Mouse (Mus musculus): ENCODE data around the gene Casc1.
A peak's percentile ranks its signal among the peaks of the same experiment; 100 is the strongest.

Casc1 gene

DNA sequence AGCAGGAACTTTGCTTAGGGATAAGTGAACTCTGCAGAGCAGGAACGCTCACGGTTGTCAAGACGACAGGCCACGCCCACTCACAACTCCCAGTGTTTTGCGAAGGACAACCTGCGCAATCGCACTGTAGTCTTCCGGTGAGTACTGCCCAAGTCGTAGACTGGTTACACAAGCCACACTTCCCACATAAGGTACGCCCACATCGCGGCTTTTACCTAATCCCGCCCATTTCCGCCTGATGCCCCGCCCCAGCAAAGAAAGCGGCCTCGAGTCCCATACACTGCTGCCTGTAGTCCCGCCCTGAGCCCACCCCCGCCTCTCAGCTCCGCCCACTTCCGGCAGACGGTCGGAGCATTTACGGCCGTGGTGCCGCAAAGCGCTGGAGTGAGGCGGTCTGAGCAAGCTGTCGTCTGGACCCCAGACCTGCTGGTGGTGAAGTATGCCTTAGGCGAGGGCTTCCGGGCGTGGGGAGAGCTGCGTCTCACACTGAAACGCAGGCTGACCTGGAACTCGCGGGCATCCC lies at the start of gene Casc1, which contains the start of gene Etfrf1:
Gene Casc1, minus strand, starts transcription at position 190 of the 523 bp plus-strand sequence.
Gene Etfrf1, plus strand, starts transcription at position 319 of the 523 bp plus-strand sequence.
- DNase-seq = peak; percentile 99

DNA sequence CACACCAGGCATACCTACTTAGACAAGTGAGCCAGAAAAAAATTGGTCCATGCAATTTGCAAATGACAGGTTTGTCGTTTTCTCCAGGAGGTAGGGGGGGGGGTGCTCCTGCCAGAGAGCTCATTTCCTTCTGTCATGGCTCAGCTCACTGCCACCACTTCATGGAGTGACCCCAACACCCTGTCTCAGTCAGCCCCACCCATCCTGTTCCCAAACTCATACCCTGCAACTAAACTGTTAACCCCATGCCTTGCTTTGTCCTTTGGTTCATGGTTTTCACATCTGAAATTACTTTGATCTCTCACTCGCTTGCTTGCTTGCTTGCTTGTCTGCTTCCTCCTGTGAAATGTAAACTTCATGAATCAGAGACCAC lies 45.9 kb upstream of the Casc1 start:
- DNase-seq = peak; percentile 3 to 24

DNA sequence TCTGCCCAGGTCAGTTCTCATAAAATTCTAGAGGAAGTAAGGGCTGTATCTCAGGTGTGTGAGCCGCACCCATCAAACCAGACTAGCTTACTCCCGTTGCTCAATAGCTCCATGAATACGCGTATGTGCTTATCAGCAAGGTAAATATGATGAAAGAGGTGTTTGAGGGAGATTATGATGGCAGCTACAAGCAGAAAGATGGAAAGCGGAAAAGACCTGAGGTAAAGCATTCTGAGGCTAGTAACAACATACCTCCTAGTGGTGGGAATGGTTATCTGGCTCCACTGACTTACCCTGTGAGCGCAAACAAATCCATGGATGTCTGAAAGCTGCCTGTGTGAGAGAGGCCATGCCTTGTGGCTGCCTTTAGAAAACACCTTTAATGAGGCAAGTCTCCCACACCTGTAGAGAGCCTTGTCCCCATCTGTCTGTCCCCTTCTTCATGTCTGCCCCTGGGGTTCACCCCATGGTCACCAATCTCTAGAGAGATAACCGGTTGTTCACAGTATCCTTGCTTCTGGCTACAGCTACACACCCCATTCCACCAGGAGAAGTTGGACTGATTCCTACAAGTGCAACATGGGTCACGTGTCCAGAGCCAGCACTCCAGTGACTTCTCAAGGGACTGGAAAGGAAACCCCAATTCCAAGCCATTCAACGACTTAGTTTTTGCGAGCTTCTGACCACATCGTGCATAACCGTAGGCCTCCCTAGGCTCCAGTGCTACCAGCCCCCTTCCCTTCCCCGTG lies 45.3 kb upstream of the Casc1 start:
- peak; percentile 15 to 32 for DNase-seq

DNA sequence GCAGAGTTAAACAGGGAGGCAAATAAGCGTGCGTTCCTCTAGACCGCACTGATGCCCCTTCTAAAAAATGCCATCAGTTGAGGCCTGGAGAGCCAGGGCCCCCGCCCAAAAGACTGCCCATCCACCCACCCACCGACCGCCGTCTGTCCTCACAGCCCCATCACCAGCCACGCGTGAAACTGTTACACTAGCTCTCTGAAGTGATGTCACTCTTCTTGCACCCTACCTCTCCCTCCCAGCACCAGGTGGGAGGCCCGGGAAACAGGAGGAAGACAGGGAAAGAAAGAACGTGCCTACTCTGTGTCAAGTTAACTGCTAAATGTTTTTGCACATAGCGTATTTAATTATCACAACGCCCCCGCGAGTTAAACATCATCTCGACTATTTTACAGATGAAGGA lies 40.0 kb upstream of the Casc1 start:
- no peak for DNase-seq

DNA sequence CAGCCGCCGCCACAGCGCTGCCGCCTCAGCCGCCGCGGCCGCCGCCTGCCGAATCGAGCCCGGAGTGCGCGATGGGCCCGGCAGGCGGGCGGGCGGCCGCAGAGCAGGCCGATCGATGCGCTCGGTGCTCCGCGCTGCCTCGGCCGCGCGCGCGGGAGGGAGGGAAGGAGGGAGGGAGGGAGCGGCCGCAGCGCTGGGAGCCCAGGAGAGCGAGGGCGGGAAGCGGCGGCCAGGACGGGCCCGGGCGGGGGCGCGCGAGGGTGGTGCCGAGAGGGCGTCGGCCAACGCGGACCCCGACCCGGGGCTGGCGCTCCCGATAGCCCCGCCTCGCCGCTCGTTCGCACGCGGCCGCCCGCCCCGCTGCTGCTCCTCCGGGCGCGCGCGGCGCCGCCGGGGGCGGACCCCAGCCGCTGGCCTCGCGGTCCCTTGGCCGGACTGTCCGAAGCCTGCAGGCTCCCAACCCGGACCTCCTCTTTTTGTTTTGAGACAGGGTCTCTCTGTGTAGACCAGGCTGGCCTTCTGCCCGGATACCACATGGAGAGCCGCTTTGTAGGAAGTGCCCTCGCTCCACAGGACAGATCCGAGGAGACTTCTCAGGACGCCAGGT lies 39.5 kb upstream of the Casc1 start, which contains the start of gene Kras:
Gene Kras, minus strand, starts transcription at position 55 of the 607 bp plus-strand sequence.
- peak; percentile 95 to 97 for DNase-seq

DNA sequence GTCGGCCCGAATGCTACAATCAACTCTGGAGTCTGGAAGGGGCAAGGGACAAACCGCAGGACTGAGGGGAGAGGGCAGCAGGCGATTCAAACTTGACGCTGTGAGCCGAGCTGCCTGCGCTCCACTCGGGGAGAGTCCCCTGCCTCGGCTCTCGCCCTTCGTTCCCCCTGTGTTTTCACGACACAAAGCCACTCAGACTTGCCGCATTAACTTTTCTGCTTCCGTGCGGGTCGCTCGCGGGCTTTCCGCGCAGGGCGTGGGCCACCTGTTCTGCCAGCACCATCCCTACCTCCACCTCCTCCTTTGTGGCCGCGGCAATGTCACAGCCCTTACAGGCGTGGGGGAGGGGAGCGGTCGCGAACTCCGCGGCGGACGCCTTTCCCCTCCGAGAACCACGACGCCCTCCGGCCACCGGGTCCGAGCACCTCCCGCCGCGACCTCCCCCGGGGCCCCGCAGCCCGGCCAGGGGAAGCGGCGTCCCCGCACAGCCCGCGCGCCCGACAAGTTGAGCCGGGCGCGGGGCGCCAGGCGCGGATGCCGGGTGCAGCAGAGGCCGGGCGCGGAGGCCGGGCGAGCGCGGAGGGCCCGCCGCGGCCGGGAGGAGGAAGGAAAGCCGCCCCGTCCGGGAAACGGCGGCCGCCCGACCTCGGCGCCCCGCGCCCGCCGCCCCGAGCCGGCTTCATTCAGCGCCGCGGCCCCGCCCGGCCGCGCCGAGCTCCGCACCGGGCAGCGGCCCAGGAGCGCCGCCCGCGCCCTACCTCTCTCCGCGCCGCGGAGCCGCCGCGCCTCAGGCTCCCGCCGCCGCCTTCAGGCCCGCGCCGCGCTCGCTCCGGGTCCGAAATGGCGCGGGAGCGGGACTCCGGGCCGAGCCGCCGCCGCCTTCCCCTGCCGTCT lies 38.7 kb upstream of the Casc1 start:
- DNase-seq = peak; percentile 63 to 77

DNA sequence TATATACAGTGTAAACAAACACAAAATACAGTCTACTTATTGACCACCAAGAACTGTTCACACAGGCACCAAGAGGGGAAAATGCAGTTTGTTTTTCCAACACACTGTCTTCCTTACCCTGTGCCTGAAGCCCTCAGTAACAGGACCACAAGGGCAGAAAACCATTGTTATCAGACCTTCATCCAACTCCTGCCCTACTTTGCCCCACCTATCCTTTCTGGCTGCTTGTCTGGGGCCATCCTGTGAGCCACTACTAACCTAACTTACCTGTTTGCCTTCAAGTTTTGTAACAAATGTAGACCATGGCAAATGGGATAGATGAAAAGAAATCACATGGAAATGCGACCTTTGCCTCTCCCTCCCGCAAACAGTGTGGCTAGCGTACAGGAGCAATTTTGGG lies 37.1 kb upstream of the Casc1 start:
- no peak for DNase-seq

DNA sequence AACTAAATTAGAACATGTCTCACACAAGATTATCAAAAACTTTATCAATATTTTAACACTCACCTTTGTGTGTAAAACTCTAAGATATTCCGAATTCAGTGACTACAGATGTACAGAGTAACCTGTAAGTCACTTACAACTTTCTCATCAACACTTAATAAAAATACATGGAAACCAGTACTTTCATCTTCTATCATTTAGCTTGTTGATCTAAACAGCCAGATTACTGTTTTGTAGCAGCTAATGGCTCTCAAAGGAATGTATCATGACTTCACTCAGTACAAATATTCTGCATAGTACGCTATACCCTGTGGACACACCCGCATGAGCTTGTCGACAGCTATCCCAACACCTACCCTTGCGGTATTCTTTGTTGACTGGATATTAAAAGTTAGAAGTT lies 36.0 kb upstream of the Casc1 start:
- DNase-seq = no peak

DNA sequence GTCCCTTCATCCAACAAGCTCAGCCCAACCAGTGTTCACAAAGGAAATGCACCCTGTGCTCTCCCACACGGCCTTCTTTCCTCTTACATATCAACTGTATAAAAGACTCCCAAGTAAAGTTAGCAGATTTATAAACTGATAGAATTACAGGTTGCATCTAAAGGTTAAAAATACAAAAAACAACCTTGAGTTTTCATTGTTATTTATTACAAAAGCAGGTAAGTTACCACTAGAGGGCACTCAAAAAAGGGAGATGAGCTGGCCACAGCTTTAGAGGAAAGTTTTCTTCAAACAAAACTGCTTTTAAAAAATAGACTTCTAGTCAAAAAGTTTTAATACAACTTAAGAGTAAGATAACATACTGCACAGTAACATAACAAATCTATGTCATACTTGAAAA lies 31.7 kb upstream of the Casc1 start:
- no peak for DNase-seq

DNA sequence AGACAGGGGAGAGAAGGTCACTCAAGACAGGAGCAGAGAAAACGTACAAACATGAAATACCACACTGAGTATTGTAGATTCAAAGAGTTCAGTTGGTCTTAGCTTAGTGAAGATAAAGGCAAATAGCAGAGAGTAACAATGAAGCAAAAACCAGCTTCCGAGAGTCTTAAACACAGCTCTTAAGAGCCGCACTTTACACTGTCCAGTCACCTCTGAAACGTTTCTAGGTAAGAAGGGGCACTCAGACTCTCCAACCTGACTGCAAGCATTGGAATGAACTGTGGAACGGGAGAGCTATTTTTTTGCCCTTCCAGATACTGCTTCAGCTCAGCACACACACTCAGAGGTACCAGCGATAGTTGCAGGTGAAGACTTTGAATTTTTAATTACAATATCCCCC lies 29.5 kb upstream of the Casc1 start:
- DNase-seq = no peak

DNA sequence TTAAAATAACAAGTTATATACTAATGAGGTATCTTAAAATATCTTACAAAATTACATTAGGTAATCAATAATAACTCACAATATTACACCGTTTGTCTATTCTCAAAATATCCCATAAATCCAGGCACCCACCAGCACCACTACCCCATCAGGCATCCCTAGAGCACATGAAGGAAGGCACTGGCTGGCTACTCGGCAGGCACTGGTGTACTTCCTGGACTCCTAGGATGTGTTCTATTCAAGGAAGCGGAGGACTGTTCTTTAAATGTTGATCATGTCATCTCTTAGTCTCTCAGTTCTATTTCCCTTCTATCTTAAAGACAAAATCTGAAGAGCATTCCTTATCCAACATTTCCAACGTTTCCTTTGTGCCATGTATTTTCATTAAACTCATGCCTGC lies 26.3 kb upstream of the Casc1 start:
- no peak for DNase-seq

DNA sequence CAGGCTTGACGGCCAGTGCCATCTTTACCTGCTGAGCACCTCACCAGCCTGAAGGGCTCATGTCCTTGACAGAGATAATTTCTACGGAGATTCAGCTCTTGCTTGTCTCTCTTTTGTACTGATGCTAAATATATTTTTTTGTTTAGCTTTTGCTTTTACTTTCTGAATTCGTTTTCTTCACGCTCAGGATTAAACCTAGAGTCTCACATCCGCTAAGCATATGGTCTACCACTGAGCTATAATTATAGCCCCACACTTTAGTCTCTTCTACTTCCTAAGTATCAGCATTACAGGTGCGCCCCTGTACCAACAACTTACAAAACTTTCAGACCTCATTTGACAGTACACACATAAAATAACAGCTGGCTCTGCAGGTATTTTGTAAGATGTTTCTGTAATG lies 24.6 kb upstream of the Casc1 start:
- DNase-seq = no peak

DNA sequence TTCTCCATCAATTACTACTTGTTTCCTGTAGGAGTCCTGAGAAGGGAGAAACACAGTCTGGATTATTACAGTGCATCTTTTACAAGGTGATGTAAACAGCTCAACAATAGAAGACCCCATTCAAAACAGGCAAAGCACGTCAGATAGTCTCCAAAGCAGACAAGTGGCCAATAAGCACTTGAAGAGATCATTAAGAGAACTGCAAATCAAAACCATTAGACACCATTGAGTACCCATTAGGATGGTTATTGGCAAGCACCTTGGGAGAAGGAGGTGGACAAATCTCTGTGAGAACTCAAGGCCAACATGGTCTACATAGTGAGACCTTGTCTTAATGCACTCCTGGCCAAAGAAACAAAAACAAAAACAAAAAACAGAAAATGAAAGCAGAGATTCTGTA lies 23.6 kb upstream of the Casc1 start:
- DNase-seq = no peak

DNA sequence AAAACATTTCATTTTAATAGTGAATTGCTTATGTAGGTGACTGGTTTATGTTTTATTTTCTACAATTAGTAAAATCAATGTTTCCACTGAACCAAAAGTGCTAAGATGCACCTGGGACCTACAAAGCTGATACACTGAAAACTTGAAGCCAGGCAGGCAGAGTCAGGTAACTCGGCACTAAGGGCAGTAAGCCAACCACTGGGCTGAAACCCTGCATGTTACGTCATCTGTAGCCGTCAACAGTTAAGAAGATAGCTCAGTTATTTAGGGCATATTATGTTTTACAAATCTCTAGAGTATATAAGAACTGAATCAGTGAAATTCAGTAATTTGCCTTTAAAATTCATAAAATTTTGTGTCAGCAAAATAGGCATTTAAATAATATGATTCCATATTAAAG lies 15.5 kb upstream of the Casc1 start:
- DNase-seq = no peak

DNA sequence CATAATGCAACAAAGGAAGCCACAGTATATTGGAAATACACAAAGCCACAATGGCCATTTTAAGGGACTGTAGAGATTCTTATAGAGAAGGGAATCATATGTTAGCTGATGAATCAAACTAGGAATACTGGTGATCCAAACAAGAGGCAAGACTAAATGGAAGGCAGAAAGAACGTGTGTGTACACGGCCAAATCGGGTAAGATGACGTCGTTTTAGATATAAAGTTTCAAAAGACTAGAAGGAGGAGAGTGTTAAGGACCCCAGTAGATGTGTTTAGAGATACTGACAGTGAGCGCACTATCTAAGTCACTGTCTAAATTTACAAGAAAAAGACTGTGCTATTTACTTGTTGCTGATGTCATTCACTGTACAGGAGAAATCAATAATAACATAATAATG lies 13.4 kb upstream of the Casc1 start:
- no peak for DNase-seq

DNA sequence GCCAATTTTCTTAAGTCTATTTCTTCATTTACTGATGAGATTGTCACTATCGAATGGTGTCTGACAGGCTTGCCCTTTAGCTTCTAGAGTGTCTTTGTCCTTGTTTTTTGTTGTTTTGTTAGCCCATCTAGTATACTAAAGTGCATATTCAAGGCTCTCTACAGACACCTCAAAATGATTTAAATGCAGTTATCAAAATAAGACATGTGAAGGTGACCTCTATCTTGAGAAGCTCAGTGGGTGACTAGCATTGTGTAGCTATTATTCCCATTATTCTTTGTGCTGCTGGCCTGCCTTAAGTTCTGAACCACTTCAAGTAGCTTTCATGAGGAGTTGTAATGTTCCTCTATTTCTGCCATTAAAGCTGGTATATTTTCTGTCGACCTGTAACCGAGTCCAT lies 5.0 kb upstream of the Casc1 start:
- no peak for DNase-seq

DNA sequence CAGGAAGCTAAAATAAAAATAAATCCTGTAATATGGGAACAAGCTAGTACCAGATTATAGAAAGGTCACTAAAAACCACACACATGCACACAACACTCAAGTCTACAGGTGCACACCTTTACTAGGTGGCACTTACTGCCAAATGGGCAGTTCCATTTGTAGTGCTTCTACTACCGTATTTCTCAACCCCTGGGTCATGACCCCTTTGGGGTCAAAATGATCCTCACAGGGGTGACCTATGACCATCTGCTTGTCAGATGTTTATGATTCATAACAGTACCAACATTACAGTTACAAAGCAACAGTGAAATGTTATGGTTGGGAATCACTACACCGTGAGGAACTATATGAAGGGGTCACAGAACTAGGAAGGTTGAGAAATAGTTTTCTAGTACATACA lies 3.1 kb upstream of the Casc1 start:
- DNase-seq = no peak

DNA sequence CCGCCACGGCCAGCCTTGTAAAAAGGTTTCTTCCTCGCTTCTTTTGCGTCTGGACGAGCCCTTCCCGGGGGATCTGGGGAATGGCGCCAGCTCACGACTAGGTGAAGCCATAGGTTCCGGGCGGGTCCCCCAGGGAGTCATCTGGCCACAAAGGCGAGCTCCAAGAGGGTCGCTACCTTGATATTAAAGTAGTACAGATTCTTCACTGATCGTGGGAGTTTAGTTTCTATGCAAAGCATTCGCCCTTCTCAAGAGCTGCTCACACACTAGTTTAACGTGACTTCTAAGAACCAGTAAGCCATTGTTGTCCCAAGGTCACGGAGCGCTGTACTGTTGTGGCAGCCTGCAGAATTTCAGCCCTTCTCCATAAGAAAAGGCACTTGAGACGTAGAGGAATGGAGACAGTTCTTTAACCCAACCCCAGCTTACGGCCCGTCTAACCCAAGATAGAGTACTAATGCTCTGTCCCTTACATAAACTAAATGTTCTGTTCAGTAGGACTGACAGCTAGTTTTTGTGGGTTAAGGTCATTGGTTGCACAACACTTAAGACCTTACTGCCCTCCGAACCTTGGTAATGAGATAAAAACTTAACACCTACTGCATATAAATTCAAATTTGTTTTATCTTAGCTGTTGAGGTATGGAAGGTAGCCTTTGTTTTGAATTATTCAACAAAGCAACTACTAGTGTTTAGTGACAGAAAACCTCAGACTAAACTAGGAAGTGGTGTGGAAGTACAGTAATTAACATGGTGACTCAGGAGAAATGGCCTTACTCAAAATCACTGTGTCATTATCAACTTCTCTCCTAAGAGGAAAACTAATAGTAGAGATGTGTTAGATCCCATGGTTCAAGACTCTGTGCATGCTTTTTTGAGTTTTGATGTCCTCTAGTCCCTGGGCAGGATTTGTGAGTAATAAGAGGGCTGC lies 836 bp upstream of the Casc1 start:
- no peak for DNase-seq

DNA sequence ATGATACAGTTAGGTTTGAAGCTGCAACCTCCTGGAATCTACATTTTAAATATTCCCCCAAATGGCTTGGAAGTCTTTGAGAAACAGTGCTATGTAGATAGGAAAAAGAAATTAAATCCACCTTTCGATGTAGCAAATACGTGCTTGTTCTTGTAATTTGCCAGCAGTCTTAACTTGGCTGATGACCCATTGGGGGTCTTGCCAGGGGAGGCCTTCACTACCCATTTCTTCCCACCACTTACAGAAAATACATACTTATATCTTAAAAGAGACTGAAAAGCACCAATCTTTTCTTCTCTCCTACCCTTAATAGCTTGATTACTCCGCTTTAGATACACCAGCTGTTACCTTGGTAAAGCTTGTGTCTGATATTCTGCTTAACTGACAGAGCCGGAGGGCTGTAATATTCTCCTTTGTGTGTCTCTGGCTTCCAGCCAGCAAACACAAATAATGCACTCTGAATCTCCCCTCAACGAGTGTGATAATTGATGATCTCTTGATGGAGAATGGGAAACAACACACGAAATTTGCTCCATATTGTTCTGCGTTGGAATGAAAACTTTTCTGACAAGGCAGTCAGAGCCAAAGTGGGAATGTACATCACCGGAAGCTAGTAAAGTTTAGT lies 637 bp downstream of the Casc1 start:
- DNase-seq = no peak

DNA sequence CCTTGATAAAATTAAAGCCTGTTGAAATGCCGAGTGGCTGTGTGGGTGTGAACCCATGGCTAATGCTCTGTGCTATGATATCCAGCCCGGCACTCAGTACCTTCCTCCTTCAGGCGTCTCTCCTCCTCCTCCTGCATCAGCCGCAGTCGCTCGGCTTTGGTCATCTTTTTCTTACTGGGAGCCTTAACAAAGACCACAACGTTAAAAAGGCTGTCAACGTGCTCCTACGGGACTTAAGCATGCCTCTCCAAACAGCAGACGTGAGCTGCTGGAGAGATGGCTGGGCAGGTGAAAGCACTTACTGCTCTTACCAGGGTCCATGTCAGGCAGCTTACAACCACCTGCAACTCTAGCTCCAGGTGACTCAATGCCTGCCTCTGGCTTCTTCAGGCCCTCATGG lies 5.7 kb downstream of the Casc1 start:
- DNase-seq = no peak

DNA sequence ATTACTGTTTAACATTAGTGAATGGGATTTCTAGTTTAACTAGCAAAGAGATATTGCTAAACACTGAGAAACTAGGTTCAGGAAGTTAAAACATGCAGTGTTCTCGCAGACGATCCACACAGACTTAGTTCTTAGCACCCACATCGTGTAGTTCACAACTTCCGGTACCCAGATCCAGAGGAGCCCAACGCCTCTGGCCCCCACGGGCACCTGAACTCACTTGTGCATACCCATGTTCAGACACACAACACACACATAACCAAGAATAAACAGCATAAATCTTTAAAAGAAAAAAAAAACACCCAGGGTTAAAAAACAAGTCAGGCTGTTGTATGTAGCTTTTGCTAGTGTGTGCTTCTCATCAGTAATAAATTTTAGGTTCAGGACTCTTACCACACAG lies 6.4 kb downstream of the Casc1 start:
- no peak for DNase-seq
